Mouse (Mus musculus) heart, adult 2 months (tissue): Measurements from ENCODE around the gene Slc12a9.

Experiments used
- CTCF ChIP-seq: fragments of 200-600 bp; IDR thresholded peaks from 2 replicates; pipeline ENCODE4 v1.8.1; 2022; ENCODE audit warnings: antibody characterized with exemption, mild to moderate bottlenecking, moderate library complexity
- EP300 ChIP-seq: fragments of 200-500 bp; IDR thresholded peaks from 2 replicates; pipeline ENCODE4 v1.6.1; 2011; ENCODE audit warnings: low read depth, low read length, control low read depth; ENCODE audit not compliant: insufficient read depth
- POLR2A ChIP-seq: fragments of 200-500 bp; IDR thresholded peaks from 2 replicates; pipeline ENCODE4 v1.6.1; 2011; ENCODE audit warnings: mild to moderate bottlenecking, low read depth, low read length, control low read depth; ENCODE audit not compliant: insufficient read depth

- TF ChIP-seq CTCF: no peak
- TF ChIP-seq EP300: no peak
- TF ChIP-seq POLR2A: no peak
Measured at GRCm38 (mm10) chr5:137317361-137317760, 16.0 kb downstream of the Slc12a9 start.
